Mouse (Mus musculus): ENCODE measurements around the gene Lrmp.
"Not testable (repeated sequence)": the region's sequence is repeated elsewhere in the genome, so short reads cannot be mapped to it uniquely, and the experiment has no call there.

The Lrmp gene

DNA sequence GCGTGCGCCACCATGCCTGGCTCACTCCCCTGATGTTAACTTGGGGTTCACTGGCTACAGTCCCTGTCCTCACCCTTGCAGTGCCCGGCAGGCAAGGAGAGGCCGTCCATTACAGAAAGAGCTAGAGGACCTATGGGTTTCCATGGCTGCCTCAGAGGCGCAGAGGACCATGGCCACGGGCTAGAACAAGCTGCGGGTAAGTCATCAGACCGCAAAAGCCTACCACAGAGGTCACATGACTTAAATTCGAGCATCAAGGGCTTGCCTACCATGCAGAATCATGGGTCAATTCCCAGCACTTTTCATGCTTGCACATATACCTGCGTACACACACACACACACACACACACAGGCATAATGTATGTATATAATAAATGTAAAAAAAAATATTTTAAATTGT lies 10.0 kb upstream of the Lrmp start:
- DNase-seq: no peak

DNA sequence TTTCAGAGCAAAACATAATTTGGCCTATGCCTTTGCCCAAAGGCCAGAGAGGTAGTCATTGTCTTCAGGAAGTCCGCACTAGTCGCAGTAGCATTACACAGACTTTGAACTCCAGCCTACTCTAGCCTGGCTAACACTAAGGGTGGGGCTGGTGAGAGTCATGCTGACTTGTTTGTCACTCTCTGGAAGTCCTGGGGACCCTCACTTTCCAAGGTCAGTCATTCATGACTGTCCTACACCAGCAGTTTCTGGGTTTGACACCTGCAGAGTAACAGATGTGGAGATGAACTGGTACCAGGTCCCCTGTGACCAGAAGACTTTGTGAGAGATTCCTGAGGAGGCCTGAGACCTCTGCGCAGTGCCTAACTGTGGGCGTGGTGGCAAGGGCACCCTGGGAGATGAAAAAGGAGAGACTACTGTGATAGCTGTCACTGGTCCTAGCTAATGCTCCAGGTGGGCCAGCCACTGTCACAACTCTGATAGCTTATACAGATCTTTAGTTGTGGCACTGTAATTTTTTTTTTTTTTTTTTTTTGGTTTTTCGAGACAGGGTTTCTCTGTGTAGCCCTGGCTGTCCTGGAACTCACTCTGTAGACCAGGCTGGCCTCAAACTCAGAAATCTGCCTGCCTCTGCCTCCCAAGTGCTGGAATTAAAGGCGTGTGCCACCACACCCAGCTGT lies 9.2 kb upstream of the Lrmp start:
- DNase-seq: no peak

DNA sequence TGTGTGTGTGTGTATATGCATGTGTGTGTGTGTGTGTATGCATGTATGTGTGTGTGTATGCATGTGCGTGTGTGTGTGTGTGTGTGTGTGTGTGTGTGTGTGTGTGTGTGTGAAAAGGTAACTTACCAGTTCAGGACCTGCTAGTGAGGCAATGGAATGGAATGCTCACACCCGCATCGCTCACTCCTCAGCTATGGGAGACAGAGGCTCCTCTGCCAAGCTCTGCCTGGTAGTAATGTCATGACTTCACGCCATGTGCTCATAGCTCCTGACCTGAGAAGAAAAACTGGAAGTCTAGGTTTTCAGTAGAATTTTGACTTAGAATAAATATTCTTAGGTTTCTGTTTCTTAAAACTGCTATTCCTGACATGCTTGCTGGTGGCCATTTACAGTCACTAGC lies 4.7 kb upstream of the Lrmp start:
- DNase-seq: no peak

DNA sequence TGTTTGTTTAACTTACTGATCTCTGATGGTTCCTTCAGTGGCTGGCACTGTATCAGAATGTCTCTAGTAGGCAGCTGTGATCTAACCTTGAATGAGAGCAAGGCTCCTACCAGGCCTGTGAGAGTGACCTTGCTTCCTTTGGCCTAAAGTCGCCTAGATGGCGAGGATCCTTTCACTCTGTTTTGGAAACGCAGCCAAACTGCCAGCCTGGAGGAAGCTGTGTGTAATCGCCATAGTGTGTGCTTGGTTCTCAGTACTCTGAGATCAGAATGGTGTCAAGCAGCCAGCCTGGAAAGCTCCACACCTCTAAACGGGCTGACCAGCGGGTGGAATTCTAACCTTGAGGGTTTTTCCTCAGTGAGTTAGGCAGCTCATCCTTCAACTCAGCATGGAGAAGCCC lies 2.6 kb upstream of the Lrmp start:
- DNase-seq: no peak

DNA sequence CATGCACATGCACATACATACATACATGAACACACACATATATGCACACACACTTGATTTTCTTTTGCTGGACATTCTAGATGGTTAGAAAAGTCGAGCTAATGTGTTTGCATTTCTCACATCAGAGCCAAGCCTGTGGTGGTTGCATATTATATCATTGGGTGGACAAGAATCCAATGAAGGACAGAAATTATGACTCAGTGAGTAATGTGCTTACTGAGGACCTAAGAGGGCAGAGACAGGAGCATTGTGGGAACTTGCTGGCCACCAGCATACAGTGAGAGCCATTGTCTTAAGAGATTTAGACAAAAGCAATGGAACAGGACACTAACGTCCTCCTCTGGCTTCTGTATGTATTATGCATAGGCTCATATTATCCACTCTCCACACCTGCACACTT lies 892 bp upstream of the Lrmp start:
- DNase-seq: no peak

DNA sequence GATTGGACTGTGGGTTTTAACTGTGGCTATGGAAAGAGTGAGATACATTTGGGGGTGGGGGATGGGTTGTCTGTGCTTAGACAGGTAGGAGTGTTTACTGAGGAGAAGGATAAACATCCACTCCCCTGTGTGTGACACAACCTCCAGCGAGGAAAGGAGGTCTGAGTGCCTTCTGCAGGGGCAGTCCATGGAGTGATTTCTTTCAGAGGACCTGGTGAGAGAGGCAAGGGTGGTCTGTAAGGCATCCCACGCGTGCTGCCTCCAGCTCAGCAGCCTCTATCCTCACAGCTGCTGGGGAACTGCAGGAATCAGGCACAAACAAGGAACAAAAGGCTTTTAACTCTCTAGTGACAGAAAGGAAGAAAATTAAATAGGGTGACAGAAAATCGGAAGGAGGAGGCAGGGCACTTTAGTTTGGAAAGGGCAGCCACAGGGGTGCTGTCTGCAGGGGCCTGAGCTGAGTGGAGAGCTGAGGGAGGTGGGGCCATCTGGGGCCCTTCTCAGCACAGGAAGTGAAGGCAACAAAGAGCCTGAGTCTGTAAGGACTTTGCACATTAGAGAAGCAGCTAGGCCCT lies 732 bp downstream of the Lrmp start:
- no peak for DNase-seq

DNA sequence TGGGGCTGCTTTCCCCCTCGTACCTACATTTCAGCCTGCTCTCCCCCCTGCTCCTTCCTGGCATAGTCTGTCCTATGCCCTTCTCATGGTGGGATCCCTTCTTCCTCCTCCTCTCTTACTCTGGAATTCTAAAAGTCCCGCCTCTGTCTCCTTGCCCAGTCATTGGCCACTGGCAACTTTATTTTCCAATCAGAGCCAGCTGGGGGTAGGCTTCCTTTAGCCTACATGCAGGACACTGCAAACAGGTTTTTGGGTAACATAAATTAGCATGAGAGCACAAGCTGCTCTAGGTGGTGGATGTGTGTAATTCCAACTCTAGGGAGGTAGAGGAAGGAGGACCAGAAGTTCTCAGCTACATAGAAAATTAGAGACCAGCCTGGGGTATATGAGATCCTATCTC lies 4.6 kb downstream of the Lrmp start:
- no peak for DNase-seq

DNA sequence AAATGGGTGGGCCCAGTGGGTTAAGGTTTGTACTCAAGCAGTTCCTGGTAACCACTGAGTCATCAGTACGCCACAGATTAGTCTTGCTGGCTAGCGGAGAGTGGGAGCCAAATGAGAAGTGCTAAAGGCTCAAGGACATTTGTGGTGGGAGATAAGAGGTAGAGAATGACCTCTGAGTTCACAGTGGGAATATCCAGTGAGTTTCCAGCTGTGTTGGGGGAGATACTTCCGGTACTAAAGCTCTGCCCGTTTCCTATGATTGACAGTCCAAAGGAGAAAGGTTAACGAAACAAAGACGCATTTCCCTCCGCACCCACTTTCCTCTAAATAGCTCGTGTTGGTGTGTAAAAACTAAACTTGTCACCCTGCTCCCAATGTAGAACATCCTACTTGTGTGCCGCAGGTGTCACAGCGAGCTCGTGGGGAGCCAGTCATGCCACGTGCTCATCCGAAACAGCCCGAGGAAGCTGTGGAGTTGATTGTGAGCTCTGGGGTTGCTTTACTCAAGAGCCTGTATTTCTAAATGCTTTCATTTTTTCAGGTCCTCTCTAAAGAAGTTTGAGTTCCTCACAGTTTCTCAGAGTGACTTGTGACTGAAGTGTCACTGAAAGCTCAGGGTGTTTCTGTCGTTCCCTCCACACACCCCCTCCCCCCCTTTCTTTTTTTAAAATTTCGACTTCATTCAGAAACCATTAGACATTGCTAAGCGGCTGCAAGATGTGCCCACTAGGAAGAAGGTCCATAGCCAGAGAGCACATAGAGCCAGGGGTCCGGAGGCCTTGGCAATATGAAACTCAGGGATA lies 5.5 kb downstream of the Lrmp start:
- peak; percentile 20 for DNase-seq

DNA sequence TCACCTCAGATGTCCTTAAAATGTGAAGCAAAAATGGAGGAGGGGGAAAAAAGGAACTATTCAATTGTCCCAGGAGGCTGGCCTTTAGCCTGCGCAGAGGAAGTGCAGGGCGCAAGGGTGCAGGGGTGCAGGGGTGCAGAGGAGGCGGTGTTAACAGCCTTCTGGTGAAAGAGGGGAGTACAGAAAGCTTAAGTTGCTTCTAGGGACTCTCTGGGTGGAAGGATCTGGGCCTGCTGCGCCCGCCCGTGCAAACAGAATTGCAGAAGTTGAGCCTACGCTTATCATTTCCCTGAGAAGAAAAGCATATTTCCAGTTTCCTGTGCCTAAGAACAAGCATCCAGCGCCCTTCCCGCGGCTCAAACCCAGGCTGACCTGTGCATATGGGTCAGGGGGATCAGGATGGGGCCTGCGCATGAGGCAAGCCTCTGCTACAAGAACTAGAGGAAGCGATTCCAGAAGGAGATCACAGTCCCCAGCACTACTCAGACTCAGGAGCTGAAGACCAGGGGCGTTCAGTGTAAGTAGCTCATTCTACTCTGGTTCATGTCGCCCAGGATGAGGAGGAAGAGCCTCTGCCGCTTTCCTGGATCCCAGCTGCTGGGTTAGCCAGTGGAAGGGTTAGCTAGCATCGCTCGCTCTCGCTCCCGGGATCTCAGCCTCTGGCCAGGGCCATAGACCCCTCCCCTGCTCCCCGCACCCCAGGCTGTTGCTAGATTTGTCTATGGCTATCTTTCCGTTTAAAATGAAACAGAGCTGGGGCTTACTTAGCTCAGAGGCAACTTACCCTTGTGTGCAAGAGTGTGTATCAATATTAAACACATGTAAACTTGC lies 6.4 kb downstream of the Lrmp start:
- peak; percentile 53 for DNase-seq

DNA sequence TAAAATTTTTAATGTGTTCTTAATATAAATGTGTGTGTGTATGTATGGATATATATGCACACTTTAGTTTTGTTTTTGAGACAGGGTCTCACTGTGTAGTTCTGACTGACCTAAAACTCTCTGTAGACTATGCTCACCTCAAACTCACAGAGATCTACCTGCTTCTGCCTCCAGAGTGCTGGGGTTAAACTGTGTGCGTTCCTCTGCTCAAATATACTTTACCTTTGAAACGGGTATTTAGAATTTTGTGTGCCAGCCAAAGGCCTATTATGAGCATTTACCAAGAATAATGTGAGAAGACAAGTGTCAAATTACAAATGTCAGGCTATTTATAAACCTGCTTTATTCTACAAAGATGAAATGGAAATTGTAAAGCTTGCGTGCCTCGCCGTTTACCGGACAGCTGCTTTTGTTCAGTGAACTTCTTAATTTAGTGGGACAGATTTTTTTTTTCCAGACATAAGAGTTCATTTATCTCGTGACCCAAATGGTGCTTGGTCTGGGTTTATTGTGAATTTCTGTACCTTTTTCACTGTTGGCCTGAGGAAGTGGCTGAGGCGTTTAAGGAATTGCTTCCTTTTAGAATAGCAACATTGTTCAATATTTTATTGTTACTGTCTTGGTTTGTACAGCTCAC lies 7.1 kb downstream of the Lrmp start:
- no peak for DNase-seq

DNA sequence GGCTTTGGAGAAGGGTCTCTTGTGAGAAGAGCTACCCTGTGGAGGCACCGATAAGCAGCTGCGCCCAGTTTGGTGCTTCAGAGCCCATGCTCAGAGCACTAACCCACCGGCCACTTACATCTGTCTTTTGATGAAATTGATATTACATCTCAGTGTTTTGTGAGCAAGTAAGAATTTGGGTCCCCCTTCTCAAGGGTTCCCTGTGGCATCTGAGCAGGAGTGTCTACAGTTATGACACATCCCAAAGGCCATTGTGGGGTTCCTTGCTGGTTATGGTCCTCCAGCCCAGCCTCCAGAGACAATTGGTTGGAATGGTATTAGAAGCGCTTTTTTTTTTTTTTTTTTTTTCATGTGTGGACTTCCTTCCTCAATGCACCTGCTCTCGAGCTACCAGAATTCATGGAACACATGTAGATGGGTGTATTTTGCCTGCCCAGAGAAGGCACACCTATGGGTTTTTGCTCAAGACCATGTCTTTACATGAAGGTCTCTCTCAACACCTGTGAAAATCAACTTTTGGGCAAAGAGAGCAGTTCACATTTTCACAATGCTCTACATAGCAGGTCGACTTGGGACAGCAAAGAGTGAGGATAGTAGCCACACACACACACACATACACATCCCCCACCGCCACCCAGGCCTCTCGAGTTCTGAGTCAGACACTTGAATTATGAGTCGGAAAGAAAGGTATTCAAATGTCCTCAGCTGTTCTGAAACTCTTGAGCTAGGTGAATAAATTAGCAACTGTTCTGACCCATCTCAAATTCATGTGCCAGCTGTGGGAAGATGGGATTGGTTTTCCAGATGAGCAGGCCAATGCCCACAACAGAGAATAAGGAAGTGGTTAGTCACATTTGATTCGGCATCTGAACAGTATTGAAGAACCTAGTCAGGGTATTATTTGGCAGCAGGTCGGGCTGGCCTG lies 7.9 kb downstream of the Lrmp start:
- DNase-seq: peak; percentile 32

DNA sequence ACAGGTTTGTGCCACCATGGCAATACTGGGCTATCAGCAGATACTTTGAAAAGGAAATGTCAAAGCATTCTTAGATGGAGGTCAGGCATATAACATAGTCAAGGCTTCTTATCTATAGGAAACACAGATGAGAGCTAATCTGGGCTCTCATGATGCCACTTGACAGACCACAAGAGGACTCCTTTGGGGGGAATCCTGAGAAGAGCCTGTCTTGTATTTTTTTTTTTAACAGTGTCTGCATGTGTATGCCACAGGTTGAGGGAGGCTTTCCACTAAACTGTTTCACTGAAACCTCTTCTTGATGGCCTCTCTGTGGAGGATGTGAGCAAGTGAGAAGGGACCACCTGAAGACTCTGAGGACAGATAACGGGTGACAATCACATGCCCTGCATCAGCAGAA lies 9.2 kb downstream of the Lrmp start:
- no peak for DNase-seq

DNA sequence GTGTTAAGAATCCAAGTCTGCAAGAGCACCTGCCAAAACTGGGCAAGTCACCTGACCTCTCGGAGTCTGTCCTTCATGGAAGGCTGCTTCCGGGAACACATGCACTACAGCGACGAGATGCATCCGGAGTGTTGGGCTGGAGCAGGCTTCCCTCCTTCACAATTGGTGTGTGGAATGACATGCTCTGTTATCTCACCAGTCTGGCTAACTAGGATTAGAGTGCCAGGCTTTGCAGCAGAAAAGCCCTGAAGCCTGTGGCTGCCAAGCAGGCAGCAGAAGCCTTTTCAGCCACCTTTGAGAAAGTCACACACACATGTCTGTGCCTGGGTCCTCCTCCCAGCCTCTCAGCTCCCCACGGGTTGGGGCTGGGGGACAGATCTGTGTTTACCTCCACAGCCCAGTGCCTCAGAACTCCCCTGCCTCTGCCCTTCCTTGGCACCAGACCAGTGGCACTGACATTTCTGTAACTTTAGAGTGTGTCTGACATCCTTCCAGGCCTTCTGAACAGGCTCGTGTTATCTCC lies 10.2 kb downstream of the Lrmp start:
- DNase-seq: peak; percentile 10

DNA sequence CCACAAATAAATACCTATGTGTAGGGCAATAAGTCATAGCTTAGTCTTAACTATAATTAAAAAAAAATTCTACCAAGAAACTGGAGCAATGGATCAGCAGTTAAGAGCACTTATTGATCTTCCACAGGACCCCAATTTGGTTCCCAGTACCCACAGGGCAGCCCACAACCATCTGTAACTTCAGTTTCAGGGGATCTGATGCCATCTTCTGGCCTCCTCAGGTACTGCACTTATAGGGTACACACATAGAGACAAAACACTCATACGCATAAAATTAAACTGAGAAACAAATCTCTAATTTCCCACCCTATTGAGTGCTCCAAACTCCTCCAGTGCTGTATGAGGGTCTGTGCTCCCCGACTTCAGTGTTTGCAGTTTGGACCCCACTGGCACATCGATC lies 12.2 kb downstream of the Lrmp start:
- DNase-seq: no peak

DNA sequence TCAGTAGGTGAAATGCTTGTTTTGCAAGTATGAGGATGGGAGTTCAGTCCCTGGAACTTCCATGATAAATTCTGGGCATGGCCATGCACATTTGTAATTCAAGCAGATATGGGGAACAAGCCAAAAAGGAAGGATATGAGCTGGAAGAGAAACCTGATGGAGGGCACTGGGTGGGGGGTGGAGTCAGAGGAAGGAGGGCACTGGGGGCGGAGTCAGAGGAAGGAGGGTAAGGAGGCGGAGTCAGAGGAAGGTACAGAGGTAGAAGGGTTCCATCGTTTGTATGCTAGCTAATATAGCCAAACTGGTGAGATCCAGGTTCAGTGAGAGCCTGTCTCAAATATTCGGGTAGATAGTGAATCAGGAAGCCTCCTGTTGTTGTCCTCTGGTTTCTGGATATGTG lies 14.1 kb downstream of the Lrmp start:
- no peak for DNase-seq

DNA sequence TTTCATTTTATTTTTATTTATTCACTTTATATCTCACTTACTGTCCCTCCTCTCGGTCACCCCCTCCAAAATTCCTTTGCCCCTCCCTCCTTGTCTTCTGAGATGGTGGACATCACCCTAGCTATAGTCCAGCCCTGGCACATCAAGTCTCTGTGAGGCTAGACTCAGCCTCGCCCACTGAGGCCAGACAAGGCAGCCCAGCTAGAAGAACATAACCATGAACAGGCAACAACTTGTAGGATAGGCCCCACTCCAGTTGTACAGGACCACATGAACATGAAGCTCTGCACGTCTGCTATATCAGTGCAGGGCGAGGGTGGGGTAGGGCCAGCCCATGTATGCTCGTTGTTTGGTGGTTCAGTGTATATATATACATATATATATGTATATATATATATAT lies 16.5 kb downstream of the Lrmp start:
- DNase-seq: no peak

DNA sequence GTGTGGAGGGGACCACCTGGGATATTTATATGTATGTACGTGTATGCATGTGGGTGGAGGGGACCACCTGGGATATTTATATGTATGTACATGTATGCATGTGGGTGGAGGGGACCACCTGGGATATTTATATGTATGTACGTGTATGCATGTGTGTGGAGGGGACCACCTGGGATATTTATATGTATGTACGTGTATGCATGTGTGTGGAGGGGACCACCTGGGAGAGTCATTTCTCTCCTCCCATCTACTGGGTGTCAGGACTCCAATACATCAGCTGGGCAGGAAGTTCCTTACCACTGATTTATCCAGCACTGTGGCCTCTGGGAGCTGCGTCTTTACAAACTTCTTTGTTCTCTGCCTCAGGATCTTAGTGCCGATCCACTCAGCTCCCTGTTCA lies 17.5 kb downstream of the Lrmp start:
- DNase-seq: not testable (repeated sequence)

DNA sequence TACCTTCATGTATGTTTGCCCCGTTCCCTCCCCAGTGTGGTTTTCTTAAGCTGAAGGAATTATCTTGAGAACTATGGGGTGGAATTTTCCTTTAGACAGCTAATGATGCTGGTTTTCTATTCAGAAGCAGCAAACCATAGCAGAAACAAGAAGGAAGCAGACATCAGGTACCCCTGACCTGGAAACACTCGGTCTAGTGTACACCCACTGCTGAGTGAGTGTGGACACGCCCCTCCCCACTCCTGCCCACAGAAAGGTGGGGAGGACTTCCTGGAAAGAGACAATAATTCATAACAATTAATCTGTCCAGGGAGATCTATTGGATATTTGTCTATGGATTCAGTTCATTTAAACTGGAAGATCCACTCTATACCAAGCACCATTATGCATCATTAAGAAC lies 19.8 kb downstream of the Lrmp start:
- no peak for DNase-seq

DNA sequence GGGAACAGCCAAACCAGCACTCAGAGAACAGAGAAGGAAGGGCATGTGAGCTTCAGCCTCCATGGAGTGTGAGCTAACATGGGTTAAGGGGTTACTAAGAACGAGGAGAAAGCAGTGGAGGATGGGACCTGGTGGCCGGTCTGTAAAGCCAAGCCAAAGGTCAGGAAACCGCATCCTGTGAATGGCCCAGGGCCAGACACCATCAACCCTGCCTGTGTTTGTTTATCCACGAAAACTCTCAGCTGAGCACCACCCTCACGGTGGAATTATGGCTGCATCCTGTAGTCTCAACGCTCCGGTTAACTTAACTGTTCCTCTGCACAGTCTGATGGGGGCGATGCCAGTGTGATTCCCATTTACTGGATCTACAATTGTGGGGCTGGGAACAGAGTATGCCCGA lies 20.4 kb downstream of the Lrmp start:
- peak; percentile 26 for DNase-seq

DNA sequence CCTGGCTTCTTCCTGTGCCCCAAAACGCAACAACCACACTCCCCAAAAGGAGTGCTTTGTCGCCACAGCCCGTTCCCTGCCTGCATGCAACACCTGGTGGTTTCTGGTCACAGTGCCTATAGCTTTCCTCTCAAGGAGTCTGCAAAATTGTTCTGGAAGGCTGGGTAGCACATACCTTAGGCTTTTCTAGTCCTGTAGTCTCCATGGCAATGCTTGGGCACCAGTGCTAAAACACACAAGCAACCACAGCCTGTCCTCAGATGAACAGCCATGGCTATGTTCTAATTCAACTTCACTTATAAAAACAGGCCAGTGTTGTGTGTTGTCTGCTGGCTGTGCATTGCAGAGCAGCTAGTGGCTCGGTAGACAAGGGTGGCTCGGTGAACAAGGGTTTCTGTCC lies 21.4 kb downstream of the Lrmp start:
- no peak for DNase-seq

DNA sequence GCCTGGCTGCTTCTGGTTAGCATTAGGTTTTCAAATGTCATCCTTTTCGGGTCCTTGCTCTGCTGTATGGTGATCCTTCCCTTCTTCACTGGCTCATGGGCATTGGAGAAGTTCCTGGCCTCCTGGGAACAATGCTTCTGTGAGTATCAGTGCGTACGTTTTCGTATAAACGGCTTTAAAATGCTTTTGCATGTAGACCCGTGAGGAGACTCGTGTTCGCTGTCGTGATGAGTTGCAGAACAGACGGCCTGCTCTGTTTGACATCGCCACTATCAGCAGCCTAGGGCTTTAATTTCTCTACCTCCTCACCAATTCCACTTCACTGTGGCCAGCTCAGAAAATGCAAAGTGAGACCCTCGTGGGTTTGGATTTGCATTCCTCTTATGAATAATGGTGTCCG lies 23.8 kb downstream of the Lrmp start:
- no peak for DNase-seq

Data from lung, postnatal 36 days (tissue).